Mouse (Mus musculus) MEL (cell line): ENCODE data around the gene Siglec1. TPM values are rescaled to one million over a fixed set of nuclear protein-coding genes. Genes with fewer than 3 reads are reported as not detected.

Experiments used
- DNase-seq: peaks from one replicate; pipeline ENCODE4 v3.0.0; 2011; ENCODE audit warnings: low read depth, low spot score
- H3K27ac ChIP-seq: 2 replicates; pipeline ENCODE4 v1.5.1; 2012; ENCODE audit warnings: low read depth, mild to moderate bottlenecking, control low read depth, low read length, moderate library complexity; ENCODE audit not compliant: control insufficient read depth
- H3K27me3 ChIP-seq, 2 experiments: fragments of 150-350 bp in 1 of 2; sonication (generic) in 1 of 2; 2 replicates each; pipeline ENCODE4 v1.6.1; 2012; ENCODE audit warnings: low read length in 2 of 2, mild to moderate bottlenecking in 2 of 2, improper control_type of control experiment in 1 of 2, moderate library complexity in 1 of 2; ENCODE audit not compliant: insufficient read depth in 2 of 2, control insufficient read depth in 1 of 2
- H3K36me3 ChIP-seq, 2 experiments: 2 replicates each; pipeline ENCODE4 v1.6.1; 2012 to 2014; ENCODE audit warnings: low read length in 2 of 2, improper control_type of control experiment in 1 of 2, inconsistent platforms in 1 of 2, mild to moderate bottlenecking in 1 of 2; ENCODE audit not compliant: insufficient read depth in 2 of 2, control insufficient read depth in 1 of 2
- H3K4me1 ChIP-seq, 2 experiments: fragments of 150-350 bp in 1 of 2; sonication (generic) in 1 of 2; 2 replicates each; pipeline ENCODE4 v1.6.1; 2012; ENCODE audit warnings: low read length in 2 of 2, improper control_type of control experiment in 1 of 2, mild to moderate bottlenecking in 1 of 2; ENCODE audit not compliant: insufficient read depth in 2 of 2, control insufficient read depth in 1 of 2
- H3K4me3 ChIP-seq, 2 experiments: fragments of 150-350 bp in 1 of 2; sonication (generic) in 1 of 2; 2 replicates each; pipeline ENCODE4 v1.5.1; 2012; ENCODE audit warnings: low read depth in 2 of 2, low read length in 2 of 2, mild to moderate bottlenecking in 2 of 2, moderate library complexity in 2 of 2, control low read depth in 1 of 2, improper control_type of control experiment in 1 of 2; ENCODE audit not compliant: control insufficient read depth in 1 of 2, insufficient read depth in 1 of 2
- H3K79me2 ChIP-seq: 2 replicates; pipeline ENCODE4 v1.6.1; 2012; ENCODE audit warnings: mild to moderate bottlenecking, low read length, moderate library complexity; ENCODE audit not compliant: control insufficient read depth, poor library complexity, insufficient read depth
- H3K9ac ChIP-seq: 2 replicates; pipeline ENCODE4 v1.6.1; 2012; ENCODE audit warnings: low read depth, mild to moderate bottlenecking, control low read depth, low read length, moderate library complexity; ENCODE audit not compliant: control insufficient read depth, poor library complexity, severe bottlenecking
- H3K9me3 ChIP-seq: fragments of 150-350 bp; sonication (generic); replicated peaks from 2 replicates; pipeline ENCODE4 v1.6.1; 2012; ENCODE audit warnings: mild to moderate bottlenecking, low read length, improper control_type of control experiment, moderate library complexity; ENCODE audit not compliant: insufficient read depth
- BHLHE40 ChIP-seq: IDR thresholded peaks from 2 replicates; pipeline ENCODE4 v1.6.1; 2012; ENCODE audit warnings: low read depth, mild to moderate bottlenecking, inconsistent platforms, low read length, improper control_type of control experiment, borderline replicate concordance
- CHD1 ChIP-seq: IDR thresholded peaks from 2 replicates; pipeline ENCODE4 v1.6.1; 2012; ENCODE audit warnings: low read depth, mild to moderate bottlenecking, inconsistent platforms, low read length, improper control_type of control experiment
- EP300 ChIP-seq, 2 experiments: IDR thresholded peaks; 2 replicates each; pipeline ENCODE4 v1.6.1; 2011; ENCODE audit warnings: improper control_type of control experiment in 2 of 2, low read length in 2 of 2, low read depth in 1 of 2, mild to moderate bottlenecking in 1 of 2
- ETS1 ChIP-seq: IDR thresholded peaks from 2 replicates; pipeline ENCODE4 v1.6.1; 2012; ENCODE audit warnings: low read depth, mild to moderate bottlenecking, inconsistent platforms, low read length, improper control_type of control experiment, moderate library complexity
- HCFC1 ChIP-seq: IDR thresholded peaks from 2 replicates; pipeline ENCODE4 v1.6.1; 2012; ENCODE audit warnings: low read depth, mild to moderate bottlenecking, inconsistent platforms, low read length, improper control_type of control experiment, moderate library complexity
- KAT2A ChIP-seq: conservative IDR thresholded peaks from 2 replicates; pipeline ENCODE4 v1.6.1; 2012; ENCODE audit warnings: low read depth, low read length, improper control_type of control experiment, inconsistent platforms
- MAZ ChIP-seq: IDR thresholded peaks from 2 replicates; pipeline ENCODE4 v1.6.1; 2012; ENCODE audit warnings: low read depth, mild to moderate bottlenecking, inconsistent platforms, low read length, improper control_type of control experiment
- MEF2A ChIP-seq: IDR thresholded peaks from 2 replicates; pipeline ENCODE4 v1.6.1; 2014; ENCODE audit warnings: low read depth, mild to moderate bottlenecking, inconsistent platforms, low read length, improper control_type of control experiment; ENCODE audit not compliant: poor library complexity, insufficient replicate concordance, severe bottlenecking; ENCODE audit errors: extremely low read depth
- MYB ChIP-seq: IDR thresholded peaks from 2 replicates; pipeline ENCODE4 v1.6.1; 2011; ENCODE audit warnings: mild to moderate bottlenecking, low read depth, low read length, improper control_type of control experiment
- POLR2A ChIP-seq, 2 experiments: IDR thresholded peaks; 2 replicates each; pipeline ENCODE4 v1.6.1; 2011 to 2012; ENCODE audit warnings: low read length in 2 of 2, mild to moderate bottlenecking in 2 of 2, control low read depth in 1 of 2, improper control_type of control experiment in 1 of 2, low read depth in 1 of 2, moderate library complexity in 1 of 2; ENCODE audit not compliant: control insufficient read depth in 1 of 2, insufficient read depth in 1 of 2, poor library complexity in 1 of 2
- RCOR1 ChIP-seq: IDR thresholded peaks from 2 replicates; pipeline ENCODE4 v1.6.1; 2012; ENCODE audit warnings: low read depth, mild to moderate bottlenecking, inconsistent platforms, low read length, improper control_type of control experiment
- SIN3A ChIP-seq: IDR thresholded peaks from 2 replicates; pipeline ENCODE4 v1.6.1; 2012; ENCODE audit warnings: low read length, improper control_type of control experiment, inconsistent platforms
- TCF12 ChIP-seq: IDR thresholded peaks from 2 replicates; pipeline ENCODE4 v1.6.1; 2014; ENCODE audit warnings: low read depth, mild to moderate bottlenecking, inconsistent platforms, low read length, improper control_type of control experiment, moderate library complexity
- UBTF ChIP-seq: IDR thresholded peaks from 2 replicates; pipeline ENCODE4 v1.6.1; 2012; ENCODE audit warnings: low read depth, mild to moderate bottlenecking, inconsistent platforms, low read length, improper control_type of control experiment, moderate library complexity, borderline replicate concordance; ENCODE audit not compliant: insufficient read depth
- ZKSCAN1 ChIP-seq: IDR thresholded peaks from 2 replicates; pipeline ENCODE4 v1.6.1; 2012; ENCODE audit warnings: low read depth, mild to moderate bottlenecking, inconsistent platforms, low read length, improper control_type of control experiment, moderate library complexity
- polyA plus RNA-seq, 2 experiments: library from polyadenylated mRNA; stranded (reverse) in 1 of 2; unstranded in 1 of 2; fragments of >175 nt in 1 of 2; fragments of >200 nt in 1 of 2; gene quantifications; 2 replicates each; pipeline versions ENCODE4 v1.2.1 to v1.2.4; 2012; ENCODE audit warnings: low replicate concordance in 2 of 2, low read depth in 1 of 2; ENCODE audit not compliant: insufficient read length in 2 of 2, insufficient read depth in 1 of 2, missing spikeins in 1 of 2
- total RNA-seq: library from RNA; depleted of rRNA; stranded (reverse); fragments of 300-350 nt; gene quantifications from 2 replicates; pipeline ENCODE4 v1.2.3, GENCODE M21; 2012

The Siglec1 gene
- total and polyA plus RNA-seq, 3 experiments = 0.04 to 0.07 TPM; not detected in 1

DNA sequence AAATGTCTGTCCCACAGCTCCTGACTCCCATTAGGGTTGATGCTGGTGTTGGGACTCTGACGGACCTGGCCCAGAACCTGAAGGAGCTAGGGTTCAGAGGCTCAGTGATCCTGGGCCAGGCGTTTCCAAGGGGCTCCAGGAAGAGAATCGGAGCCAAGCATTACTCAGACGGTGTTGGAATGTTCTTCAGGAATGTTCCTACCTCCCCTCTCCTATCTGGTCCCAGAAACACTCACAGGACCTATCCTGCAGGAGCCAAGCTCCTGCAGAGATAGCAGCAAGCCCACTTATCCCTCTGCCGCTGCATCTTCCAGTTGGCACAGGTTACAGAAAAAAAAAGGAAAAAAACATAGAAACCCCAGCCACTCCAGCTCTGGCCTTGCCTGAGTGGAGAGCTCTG lies 25.0 kb downstream of the Siglec1 start:
- peaks cover 0 to 3% of the 10 kb centered on the region in 2 experiments; a peak in 2 of 4 replicates for H3K27me3 ChIP-seq
- H3K4me3 ChIP-seq = no peak overlapping the region

DNA sequence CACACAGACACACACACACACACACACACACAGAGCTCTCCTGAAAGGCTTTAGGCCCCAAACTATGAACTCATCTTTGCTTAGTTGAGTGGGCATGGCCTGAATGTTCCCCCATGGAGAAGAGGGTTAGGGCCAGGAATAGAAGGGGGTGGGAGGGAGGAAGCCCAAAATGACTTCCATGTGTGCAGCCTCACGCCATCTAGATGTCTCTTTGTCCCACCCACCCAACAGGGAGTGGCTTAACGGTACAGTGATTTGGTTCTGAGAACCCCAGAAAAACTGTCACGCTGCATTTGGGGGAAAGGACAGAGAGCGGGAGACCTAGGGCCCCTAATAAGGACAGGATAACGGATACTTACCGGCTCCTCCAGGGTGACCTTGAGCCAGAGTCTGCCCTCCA lies 25.8 kb downstream of the Siglec1 start:
- H3K9me3 ChIP-seq = no peaks in the 10 kb centered on the region
- no peak overlapping the region for H3K9ac ChIP-seq
- no peaks in the 10 kb centered on the region for H3K79me2 ChIP-seq
- DNase-seq = no peak
- TF ChIP-seq ETS1 (no peak), RCOR1 (no peak), MEF2A (no peak), SIN3A (no peak), POLR2A (IDR thresholded peaks at IDR 0.05; ENCODE audit: control insufficient read depth in 1 of 2, insufficient read depth in 1 of 2, low read depth in 1 of 2, low read length in 2 of 2, poor library complexity in 1 of 2) (no peak), BHLHE40 (no peak), TCF12 (no peak), KAT2A (no peak), EP300 (IDR thresholded peaks at IDR 0.05; ENCODE audit: low read depth in 1 of 2, low read length in 2 of 2) (no peak)
- no peak overlapping the region for H3K27ac ChIP-seq
- no peaks in the 10 kb centered on the region for H3K4me1 ChIP-seq
- H3K36me3 ChIP-seq = no peaks in the 10 kb centered on the region
- H3K4me3 ChIP-seq = no peak overlapping the region
- H3K27me3 ChIP-seq = peaks cover 0 to 3% of the 10 kb centered on the region in 2 experiments; a peak in 2 of 4 replicates

More for the DNA sequence above, 25.0 kb downstream of the Siglec1 start:
- Histone ChIP-seq H3K9me3 (no peaks in the 10 kb centered on the region), H3K9ac (no peak overlapping the region), H3K4me1 (no peaks in the 10 kb centered on the region), H3K27ac (no peak overlapping the region), H3K36me3 (no peaks in the 10 kb centered on the region), H3K79me2 (no peaks in the 10 kb centered on the region)
- DNase-seq = no peak
- TF ChIP-seq CHD1 (no peak), SIN3A (no peak), MYB (no peak), HCFC1 (no peak), RCOR1 (no peak), ZKSCAN1 (no peak), MAZ (no peak), UBTF (no peak), TCF12 (no peak)
- TF ChIP-seq, all 39 proteins: peak for 0
